Mouse (Mus musculus) right cerebral cortex, adult 2 months (tissue): ENCODE measurements at regions not wholly inside any gene's neighbourhood (a gene's known extent, or its start where the extent isn't known, plus 50 kb on each side); places are given as distances from the start of the nearest gene placed in this dataset.

Experiments used
- DNase-seq, 2 experiments: peaks; one replicate each; pipeline ENCODE4 v3.0.0; 2021 to 2022; ENCODE audit warnings: low spot score in 2 of 2

DNA sequence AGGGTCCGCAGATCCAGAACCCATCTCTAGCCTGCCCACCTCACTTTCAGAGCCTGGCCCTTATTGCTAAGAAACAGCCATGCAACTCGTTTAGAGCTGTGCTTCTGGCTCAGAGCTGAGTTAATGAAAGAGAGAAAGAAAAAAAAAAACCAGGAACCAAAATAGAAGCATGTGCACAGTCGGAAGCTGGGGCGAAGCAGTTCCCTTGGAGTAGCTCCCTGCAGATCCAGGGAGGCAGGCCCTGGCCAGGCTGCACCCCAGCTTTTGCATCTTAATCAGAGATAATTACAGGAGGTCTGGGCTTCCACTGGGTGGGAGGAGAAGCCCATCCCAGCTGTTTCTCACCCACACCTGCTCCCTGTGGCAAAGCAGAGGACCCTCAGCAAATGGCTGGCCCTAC is 53.9 kb downstream of the Adra2c start:
- peak; percentile 38 to 55 for DNase-seq

DNA sequence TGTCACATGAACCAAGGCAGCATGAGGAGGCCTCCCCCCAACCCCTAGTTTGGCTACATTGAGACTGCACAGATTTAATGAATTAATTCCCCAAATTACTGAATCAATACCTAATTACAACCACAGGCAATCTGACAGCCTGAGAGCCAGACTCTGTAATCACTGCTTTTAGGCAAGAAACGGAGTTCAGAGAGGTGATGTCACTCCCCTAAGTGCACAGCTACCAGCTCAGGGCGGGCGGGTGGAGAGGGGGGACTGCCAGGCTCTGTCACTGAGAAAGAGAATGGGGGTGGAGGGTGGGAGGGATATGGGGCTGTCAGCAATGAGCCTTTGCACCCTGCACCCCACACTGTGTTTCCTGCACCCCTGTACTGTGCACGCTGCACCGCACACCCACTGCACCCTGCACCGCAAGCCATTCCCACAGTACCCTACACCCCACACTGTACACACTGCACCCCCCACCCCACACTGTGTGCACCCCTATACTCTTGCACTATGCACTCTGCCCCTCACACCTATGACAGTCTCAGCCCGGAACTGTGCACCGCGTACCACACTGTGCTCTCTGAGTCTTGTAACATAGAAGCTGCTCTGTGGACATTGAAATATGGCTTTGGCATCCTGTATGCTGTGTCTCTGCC is 54.4 kb upstream of the Hmx1 start:
- no peak for DNase-seq

DNA sequence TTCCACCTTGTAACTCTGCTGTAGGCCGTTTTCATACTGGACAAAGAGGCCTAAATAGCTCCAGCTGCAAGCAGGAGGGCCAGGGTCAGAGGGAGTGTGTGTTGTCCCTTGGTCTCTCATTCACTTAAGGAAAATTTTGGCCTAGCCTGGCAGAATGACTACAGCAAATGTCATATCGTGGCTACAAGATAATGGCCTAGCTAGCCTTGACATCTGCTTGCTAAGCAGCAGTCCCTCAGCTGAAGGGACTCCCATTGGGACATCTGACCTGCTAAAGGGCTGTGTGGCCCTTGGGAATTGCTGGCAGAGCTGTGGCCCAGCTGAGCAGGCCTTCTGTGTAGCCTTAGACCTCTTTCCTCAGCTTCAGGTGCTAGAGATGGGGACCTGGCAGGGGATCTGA is 53.8 kb upstream of the Hmx1 start:
- no peak for DNase-seq
